Mouse (Mus musculus): ENCODE data around the gene Hoxd3.

The Hoxd3 gene

DNA sequence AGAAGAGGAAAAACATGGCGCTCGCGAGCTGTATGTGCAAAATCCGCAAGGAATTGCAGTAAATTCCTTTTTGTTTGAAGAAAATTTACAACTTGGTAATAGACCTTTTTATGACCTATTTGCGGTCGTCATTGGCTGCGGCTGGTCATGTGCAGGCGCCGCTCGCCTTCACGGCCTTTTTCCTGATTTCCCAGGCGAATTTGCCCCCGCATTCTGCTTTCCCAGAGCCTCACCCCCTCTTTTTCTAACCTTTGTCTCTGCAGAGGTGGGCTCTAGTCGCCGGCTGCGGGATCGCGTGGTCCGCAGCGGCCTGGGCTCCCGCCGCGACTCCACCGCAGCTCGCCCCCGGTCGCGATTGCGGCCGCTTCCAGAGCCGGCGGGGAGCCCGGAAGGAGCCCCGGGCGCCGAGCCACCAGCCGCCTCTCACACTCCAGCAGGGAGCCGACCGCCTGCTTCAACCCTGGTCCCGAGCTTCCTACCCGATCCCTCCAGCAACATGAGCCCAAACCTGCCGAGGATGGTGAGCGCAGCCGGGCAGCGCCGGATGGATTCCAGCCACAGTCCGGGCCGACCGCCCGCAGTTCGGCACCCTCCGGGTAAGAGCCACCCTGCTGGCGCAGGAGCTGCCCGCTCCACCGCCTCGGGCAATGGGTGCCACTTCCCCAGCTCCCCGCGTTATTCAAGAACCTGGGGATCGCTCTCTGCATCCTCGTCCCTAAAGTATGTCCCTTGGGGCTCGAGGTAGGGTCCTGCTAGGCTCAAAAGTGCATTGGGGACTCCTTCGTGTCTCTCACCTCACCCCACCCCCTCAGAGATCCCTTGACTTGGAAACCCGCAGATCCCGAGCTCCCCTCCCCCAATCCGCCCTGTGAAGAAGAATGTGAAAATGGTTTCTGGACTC lies at the start of gene Hoxd3, which contains the start of gene Hoxd4:
Gene Hoxd3, plus strand, starts transcription at position 207 of the 901 bp plus-strand sequence.
Gene Hoxd4, plus strand, starts transcription at position 209 of the 901 bp plus-strand sequence.
- peak in 1 of 2 experiments; percentile 31 for DNase-seq

DNA sequence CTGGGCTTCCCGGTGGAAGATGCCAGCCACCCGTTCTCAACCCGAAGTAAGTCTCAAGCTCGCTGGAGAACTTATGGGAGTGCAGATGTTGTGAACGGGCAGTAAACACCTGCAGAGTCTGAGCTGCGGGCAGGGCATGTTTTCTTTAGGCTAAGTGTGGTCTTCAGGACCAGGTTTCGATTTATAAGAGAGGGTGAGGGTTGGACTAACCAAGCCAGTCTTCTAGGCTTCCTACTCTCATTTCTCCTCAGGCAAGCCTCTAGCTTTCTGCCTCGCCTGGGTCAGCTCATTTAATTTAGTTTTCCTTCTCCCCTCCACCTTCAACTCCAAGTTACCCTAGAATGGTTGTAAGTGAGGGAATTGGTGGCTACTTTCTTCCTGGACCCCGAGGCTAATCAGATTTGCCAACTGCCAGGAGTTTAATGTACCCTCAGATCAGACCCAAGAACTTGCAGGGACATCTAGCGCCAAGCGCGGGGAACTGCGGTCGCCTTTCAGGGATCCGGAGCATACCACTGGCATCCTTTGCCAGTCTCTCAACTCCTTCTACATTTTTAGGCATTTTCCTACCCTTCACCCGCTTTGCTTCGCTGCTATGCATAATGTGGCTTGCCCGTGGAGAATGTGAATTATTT lies 48.3 kb upstream of the Hoxd3 start:
- peak; percentile 84 to 85 for DNase-seq

DNA sequence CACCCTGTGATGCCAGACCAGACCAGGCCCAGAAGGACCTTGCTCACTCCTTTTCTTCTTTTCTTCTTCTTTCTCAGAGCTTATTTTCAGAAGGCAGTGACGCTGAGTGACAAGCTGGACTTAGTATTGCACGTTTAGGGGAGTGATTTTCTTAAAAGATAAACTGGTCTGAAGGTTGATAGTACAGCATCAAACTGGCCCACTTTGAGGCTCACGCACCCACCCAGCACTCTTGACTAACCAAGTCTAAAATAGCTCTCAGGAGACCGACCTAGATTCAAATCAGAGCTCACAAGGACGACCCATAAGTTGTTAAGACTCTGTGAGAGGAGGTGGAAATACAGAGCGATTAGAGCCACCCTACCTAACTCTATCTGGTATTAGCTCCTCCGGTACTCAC lies 45.3 kb upstream of the Hoxd3 start:
- DNase-seq, result no peak

DNA sequence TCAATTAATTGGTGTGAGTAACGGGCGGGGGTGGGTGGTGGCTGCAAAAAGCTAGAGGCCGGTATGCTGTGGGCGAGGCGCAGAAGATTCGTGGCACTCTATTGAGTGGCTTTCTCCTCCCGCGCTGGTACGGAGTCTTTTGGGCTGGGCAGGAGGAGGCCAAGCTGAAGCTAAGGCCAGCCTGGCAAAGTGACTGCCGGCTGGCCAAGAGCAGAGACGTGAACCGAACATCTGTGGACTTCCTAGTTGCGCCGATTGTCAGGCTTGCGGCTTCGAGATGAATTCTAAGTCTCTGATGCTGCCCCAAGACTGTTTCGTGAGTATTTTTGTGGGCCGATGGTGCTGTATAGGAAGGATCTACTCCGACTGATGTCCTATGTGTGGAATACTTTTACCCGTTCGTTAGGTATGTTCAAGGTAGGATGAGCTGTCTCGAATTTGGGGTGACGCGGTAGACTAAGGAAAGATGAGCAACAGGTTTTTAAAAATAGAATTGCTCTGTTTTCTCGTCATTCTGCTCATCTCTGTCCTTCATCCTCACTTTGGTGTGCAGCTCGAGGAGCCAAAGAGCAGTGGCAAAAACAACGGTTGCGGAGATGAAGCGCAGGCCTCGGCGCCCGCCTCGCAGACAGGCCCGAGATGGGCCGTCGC lies 44.4 kb upstream of the Hoxd3 start:
- no peak for DNase-seq

DNA sequence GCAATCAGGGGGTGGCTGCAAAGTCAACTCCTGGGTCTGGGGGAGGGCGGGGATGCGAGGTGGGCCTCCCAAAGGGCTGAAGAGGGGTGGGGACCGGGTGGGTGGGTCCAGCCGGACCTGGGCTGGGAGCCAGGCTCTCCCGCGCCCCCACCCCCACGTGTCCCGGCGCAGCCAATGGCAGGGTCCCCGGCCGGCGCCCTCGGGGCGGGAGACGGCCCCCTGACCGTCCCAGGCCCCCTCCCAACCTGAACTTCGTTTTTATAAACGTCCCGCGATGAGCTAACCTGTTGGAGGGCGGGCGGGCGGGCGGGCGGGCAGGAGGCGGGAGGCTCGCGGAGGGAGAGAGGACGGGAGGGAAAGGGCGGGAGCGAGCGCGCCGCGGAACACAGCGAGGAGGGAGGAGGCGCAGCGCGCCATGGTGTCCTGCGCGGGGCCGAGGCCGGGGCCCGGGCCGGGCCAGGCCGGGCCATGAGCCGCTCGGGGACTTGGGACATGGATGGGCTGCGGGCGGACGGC lies 43.8 kb upstream of the Hoxd3 start, which contains the start of gene Hoxd13:
Gene Hoxd13, plus strand, starts transcription at position 469 of the 516 bp plus-strand sequence.
- no peak for DNase-seq

DNA sequence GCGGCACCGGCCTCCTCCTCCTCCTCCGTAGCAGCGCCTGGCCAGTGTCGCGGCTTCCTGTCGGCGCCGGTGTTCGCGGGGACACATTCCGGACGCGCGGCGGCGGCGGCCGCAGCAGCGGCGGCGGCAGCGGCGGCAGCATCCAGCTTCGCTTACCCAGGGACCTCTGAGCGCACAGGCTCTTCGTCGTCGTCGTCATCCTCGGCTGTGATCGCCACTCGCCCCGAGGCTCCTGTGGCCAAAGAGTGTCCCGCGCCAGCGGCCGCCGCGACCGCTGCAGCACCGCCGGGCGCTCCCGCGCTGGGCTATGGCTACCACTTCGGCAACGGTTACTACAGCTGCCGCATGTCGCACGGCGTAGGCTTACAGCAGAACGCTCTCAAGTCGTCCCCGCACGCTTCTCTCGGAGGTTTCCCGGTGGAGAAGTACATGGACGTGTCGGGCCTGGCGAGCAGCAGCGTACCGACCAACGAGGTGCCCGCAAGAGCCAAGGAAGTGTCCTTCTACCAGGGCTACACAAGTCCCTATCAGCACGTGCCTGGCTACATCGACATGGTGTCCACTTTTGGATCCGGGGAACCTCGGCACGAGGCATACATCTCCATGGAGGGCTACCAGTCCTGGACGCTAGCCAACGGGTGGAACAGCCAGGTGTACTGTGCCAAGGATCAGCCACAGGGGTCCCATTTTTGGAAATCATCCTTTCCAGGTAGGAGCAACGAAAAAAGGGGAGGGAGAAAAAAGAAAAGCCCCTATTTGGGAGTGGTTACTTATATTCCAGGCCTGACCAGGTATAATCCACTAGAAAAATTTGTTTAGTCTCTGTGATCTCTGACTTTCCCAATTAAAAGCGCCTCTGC lies 43.1 kb upstream of the Hoxd3 start:
- no peak for DNase-seq

DNA sequence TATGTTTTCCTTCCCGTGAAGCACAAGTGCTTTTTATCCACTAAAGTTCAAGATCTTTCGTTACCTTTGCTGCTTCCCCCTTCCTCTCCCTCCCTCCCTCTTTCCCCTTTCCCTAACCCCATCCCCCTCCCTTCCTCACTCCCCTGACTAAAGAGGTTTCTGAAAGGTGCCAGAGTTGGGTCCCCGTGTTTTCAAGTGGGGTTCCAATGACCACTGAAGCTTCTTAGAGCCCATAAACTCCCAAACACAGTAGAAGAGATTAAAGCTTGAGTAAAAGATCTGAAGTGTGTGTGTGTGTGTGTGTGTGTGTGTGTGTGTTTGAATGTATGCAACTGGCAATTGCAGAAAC lies 42.5 kb upstream of the Hoxd3 start:
- peak in 1 of 2 experiments; percentile 1 for DNase-seq

DNA sequence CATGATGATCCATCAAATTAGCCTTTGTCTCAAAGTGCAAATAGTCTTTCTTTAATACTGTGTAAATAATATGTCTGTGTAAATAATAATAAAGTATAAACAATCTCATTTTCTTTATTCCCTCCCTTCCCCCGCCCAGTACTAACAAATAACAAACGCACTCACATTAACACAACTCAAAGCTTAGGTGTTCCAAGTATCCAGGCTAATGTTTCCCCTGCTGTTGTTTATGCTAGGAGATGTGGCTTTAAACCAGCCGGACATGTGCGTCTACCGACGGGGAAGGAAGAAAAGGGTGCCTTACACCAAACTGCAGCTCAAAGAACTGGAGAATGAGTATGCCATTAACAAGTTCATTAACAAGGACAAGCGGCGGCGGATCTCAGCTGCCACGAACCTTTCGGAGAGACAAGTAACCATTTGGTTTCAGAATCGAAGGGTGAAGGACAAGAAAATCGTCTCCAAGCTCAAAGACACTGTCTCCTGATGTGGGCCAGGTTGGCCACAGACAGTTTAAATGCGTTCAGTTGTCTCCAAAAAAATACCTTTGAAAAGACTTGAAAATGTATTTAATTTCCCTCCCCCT lies 42.0 kb upstream of the Hoxd3 start:
- no peak for DNase-seq

DNA sequence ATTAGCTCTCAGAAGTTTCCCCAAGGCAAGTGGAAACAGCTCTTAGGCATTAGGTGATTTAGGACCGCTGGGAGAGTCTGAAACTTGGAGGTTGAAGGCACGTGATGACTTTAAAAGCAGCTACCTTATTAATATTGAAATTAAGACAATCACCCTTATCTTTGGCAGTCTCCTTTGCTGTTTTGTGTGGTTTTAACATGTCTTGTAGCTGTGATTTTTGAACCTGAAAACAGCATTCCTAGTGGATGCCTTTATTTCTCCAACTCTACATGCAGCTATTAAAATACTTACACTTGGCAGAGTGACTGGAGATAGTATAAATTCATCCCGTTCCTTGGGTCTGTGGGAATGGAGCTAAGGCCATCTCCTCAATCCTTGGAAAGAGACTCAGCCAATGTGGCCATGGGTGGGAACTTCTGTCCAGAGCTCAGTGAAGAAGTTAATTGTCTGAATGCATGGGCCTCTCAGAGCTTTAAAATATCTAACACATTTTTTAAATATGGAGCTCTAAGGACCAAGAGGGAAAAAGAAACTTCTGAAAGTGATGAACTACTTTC lies 41.0 kb upstream of the Hoxd3 start:
- no peak for DNase-seq

DNA sequence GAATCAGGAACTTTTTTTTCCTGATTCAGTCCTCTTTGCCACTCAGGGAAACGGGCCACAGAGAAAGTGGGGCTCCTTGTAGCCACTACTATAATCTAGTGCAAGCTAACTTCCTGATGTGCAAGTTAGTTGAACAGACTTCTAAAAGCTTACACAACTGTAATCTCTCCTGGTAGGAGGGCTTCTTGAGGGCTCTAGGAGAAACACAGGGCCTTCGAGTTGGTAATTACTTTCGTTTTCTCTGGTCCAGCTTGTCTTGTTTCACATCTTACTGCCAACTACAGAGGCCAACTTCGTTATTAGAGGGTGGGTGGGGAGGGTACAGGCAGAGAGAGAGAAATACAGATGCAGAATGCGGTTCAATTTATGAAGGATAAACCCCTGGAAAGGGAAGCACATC lies 39.9 kb upstream of the Hoxd3 start:
- DNase-seq, result no peak

DNA sequence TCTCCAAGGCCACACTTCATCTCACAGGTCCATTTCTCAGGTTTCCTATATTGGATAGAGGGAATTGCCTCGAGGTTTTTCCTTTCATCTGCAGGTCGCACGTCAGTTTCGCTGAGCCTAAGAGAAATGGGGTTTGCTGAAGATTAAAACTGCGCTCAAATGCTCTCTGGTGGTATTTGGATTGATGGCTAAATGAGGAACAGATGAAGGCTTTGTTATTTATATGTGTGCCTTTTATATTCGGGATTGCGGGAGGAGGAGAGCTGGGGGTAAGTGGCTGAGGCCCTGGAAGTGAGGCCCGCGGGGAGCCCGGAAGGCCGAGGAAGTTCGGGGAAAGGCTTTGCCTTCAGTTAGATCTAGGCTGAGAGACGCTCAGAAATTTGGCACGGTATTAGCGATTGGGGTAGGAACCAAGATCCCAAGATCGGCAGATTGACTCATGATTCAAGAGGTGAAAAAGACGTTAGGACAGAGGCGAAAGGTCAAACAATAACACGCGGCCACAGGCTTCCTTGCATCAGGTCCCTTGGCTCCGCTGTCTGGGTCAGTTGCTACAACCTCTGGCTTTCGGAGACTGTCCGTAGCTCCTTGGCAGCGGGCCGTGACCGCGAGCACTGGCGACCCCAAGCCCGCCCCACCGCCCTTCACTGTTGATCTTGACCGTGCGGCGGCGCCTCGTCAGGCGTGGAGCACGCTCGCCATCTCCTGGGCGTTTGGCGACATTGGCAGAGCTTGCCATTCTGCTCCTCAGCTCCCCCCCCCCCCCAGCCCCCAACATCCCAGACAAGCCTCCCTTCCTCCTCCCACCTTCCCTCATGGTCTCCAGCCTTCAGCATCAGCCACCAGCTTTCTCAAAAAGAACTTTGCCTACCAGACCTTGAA lies 39.0 kb upstream of the Hoxd3 start:
- DNase-seq, result peak; percentile 84 to 85

DNA sequence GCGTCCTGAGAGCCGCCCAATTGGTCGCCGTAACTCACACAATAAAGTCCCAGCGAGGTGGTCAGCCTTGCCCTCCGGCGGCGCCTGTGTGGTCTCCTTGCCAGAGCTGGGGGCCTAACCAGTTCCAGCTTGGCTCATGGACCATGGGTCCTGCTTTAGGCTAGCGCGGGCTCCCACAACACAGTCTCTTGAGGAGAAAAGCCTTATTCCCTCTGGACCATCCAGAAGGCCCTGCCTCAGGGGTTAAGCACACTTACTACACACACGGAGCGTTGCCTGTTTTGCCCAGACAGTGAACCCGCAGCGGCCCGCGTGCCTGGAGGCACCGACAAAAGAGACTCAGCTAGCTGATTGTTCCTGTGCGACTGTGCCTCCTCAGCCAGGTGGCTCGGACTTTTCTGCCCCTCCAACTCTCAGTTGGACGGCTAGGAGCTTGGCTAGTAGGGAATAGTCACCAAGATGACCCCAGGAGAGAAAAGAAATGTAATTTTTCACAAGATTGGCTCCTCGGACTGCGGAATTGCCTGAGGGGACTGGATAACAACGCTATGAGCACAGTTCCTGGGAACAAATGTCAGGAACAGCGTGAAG lies 37.8 kb upstream of the Hoxd3 start:
- DNase-seq, result no peak

DNA sequence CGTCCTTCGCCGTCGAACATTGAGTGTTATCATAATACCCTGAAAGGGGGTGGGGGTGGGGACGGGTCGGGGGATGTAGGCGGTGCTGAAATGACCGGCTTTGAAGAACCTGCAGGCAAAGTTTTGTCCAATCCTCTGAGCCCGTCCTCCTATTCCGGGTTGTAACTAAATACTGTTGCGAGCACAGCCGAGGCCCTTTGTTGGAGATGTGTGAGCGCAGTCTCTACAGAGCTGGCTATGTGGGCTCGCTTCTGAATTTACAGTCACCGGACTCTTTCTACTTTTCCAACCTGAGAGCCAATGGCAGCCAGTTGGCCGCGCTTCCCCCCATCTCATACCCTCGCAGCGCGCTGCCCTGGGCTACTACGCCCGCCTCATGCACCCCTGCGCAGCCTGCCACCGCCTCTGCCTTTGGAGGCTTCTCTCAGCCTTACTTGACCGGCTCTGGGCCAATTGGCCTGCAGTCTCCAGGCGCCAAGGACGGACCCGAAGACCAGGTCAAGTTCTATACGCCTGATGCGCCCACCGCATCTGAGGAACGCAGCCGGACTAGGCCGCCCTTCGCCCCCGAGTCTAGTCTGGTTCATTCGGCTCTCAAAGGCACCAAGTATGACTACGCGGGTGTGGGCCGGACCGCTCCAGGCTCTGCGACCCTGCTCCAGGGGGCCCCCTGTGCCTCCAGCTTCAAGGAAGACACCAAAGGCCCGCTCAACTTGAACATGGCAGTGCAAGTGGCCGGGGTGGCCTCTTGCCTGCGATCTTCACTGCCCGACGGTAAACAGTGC lies 36.7 kb upstream of the Hoxd3 start, which contains the start of gene Hoxd12:
Gene Hoxd12, plus strand, starts transcription at position 133 of the 785 bp plus-strand sequence.
- DNase-seq, result no peak

DNA sequence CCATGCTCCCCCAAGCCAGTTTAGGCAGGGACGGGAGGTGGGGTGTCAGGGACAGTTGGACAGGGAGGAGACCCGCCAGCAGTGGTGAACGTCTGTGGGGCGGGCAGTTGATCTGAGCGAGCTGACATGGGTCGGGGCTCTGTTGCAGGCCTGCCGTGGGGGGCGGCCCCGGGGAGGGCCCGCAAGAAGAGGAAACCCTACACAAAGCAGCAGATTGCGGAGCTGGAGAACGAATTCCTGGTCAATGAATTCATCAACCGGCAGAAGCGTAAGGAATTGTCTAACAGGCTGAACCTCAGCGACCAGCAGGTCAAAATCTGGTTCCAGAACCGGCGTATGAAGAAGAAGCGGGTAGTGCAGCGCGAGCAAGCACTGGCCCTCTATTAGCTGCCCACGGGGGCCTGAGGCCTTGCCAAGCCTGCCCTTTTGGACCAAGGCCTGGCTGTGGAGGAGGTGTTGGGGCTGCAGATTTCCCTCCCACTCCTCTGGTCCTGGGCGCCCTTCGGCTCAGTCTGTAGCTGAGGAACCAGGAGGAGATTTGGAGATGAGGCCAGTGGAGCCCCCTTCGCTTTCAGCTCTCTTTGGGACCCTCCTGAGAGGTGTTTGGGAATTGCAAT lies 36.0 kb upstream of the Hoxd3 start:
- DNase-seq, result peak in 1 of 2 experiments; percentile 23

DNA sequence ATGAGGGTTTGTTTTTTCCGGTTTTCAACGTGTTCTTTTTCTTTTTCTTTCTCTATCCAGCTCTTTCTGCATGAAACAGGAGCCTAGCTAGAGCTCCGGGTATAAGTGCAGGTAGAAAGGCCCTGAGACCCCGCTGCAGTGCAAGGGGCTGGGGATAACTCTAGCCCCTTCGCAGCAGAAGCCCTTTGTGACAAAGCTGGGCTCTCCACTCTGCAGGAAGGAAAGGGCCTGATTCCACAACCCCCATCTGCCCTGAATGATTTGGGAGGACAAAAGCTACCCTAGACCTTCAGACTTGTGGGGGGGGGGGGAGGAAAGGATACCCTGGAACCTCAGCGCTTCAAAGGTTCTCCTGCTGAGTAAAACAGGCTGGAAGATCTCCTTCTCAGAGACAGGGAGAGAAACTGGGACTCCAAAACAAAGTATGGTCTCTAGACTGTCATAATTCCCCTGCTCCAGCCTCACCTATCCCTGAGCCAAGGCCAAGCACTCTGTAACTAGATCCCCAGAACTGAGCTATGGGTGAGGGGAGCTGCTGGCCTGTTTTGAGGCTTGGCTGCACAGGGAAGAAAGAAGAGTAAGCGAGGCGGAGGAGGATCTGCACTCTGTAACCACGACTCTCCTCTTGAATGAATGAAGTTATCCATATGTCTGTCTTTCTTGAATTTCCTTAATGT lies 35.2 kb upstream of the Hoxd3 start:
- DNase-seq, result no peak

DNA sequence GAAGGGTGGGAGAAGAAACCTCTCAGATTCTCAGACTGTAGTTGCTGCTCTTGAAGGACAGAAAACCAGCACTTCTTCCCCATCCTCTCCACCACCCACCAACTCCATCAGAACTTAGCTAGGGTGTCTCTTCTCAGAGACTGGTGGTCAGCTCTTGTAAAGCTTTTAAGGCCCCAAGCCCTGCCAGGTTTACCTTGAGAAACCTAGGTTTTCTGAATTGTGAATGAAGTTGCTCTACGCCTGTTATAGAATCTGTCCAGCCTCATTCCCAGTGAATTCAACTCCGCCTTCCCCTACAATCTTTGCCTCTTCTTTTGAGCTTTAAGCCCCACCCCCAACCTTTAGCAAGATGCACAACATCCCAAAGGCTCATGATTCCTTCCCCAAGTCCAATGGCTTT lies 34.6 kb upstream of the Hoxd3 start:
- no peak for DNase-seq

DNA sequence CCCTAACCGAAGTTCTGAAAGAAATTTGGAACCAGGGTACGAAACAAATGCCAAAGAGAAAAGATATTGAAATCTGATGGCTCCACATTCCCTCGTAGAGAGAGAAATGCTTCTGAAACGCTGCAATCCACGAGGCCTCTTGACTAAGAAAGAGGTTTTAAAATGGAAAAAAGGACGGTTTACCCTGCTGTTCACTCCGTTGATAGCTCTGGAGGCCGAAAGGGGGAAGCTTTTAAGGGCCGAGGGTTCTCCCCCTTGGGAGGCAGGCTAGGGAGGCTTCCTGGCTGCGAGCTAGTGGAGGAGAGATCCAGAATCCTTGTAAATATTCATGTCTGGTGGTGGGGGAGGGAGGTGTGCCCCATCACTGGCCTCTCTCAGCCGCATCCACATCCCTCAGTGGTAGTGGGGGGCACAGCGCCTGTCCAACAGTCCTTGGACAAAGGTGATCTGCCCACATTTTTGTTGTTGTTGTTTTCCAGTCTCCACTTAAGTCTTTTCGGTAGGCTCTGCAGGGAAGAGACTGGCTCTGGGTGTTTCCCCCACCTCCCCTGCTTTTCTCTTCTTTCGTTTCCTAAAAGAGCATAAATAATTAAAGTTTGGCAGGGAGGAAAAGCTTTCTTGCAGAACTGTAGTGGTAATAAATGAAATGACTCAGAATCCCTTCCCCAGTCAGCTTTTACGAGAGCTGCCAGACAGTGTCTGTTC lies 32.7 kb upstream of the Hoxd3 start, which contains the start of gene Hoxd11:
Gene Hoxd11, plus strand, starts transcription at position 667 of the 705 bp plus-strand sequence.
- DNase-seq, result peak in 1 of 2 experiments; percentile 8
